Comparison of ENCODE assay signal across 9 mouse cellular contexts in genomic region chr19:40433316-40433912, GRCm38 (mm10).
DNase-seq lines count a peak whose midpoint lies in the region; ATAC-seq and TF ChIP-seq lines count a peak whose summit lies in the region.
"Had no signal": no experiment of that assay in that cellular context is flagged by ENCODE, and none has a peak within 500 bp of the region (broad histone marks: within the 10 kb centered on the region; RNA-seq: fewer than 3 reads in every experiment).

No protein-coding gene starts in this region.

- no peaks in the 10 kb centered on the region for H3K9me3 ChIP-seq in lung, embryonic 14.5 days (ENCODE audit: low read depth, low read length)
- no peaks in the 10 kb centered on the region for H3K9me3 ChIP-seq in lung, postnatal 0 days (ENCODE audit: low read length)
- H3K9me3 ChIP-seq in neural tube, embryonic 15.5 days (replicated peaks) = no peaks in the 10 kb centered on the region
- H3K9me3 ChIP-seq in limb, embryonic 10.5 days (replicated peaks) = no peaks in the 10 kb centered on the region

- no peak for TF ChIP-seq CTCF in lung, embryonic 14.5 days (IDR thresholded peaks at IDR 0.05; ENCODE audit: low read depth)
- no peak for TF ChIP-seq CTCF in lung, postnatal 0 days (IDR thresholded peaks at IDR 0.05)

- WGBS in lung, embryonic 14.5 days = 72% methylated on average over 8 of the region's 8 CpGs
- WGBS in lung, postnatal 0 days = 67% methylated on average over 8 of the region's 8 CpGs
- 54% methylated on average over 8 of the region's 8 CpGs for WGBS in neural tube, embryonic 15.5 days
- WGBS in limb, embryonic 10.5 days = 87% methylated on average over 8 of the region's 8 CpGs

- H3K4me2 ChIP-seq in lung, embryonic 14.5 days = no peak overlapping the region
- H3K4me2 ChIP-seq in lung, postnatal 0 days (replicated peaks; ENCODE audit: low read depth, low read length) = no peak overlapping the region
- no peak overlapping the region for H3K4me2 ChIP-seq in neural tube, embryonic 15.5 days

- no peak for ATAC-seq in lung, embryonic 14.5 days (ENCODE audit: insufficient read depth)
- no peak for ATAC-seq in lung, postnatal 0 days
- ATAC-seq in neural tube, embryonic 15.5 days (ENCODE audit: low FRiP score) = no peak

- intact Hi-C loops in heart, postnatal 14 days (cut with DNase I) = no loop called here

- no peak overlapping the region for H3K4me3 ChIP-seq in lung, embryonic 14.5 days (ENCODE audit: low read depth, low read length)
- H3K4me3 ChIP-seq in lung, postnatal 0 days (ENCODE audit: low read depth, low read length) = no peak overlapping the region
- no peak overlapping the region for H3K4me3 ChIP-seq in neural tube, embryonic 15.5 days (replicated peaks)
- H3K4me3 ChIP-seq in limb, embryonic 10.5 days = no peak overlapping the region

- DNase-seq in cerebellum, postnatal 14 days = peak; percentile 34 to 64
- DNase-seq in cerebellum, adult 18-20 months = no peak
- peak; percentile 18 for DNase-seq in lung, embryonic 14.5 days
- no peak for DNase-seq in lung, postnatal 0 days (ENCODE audit: low spot score)
- DNase-seq in heart, postnatal 14 days = peak; percentile 40 to 41
- no peak for DNase-seq in ovary, adult 18-20 months (ENCODE audit: low spot score)
- DNase-seq in limb, embryonic 10.5 days (ENCODE audit: low spot score) = no peak

- H3K27me3 ChIP-seq in lung, embryonic 14.5 days (ENCODE audit: insufficient read depth, low read length) = no peaks in the 10 kb centered on the region
- H3K27me3 ChIP-seq in lung, postnatal 0 days (replicated peaks; ENCODE audit: insufficient read depth, low read length) = no peaks in the 10 kb centered on the region
- no peaks in the 10 kb centered on the region for H3K27me3 ChIP-seq in neural tube, embryonic 15.5 days (replicated peaks)
- H3K27me3 ChIP-seq in limb, embryonic 10.5 days (ENCODE audit: low read depth, poor library complexity, severe bottlenecking) = no peaks in the 10 kb centered on the region

- no peak for TF ChIP-seq EP300 in lung, postnatal 0 days (IDR thresholded peaks at IDR 0.05)

- peaks cover 9% of the 10 kb centered on the region for H3K4me1 ChIP-seq in lung, embryonic 14.5 days (ENCODE audit: insufficient read depth)
- peaks cover 9% of the 10 kb centered on the region; the same call in 1 of the 2 replicates for H3K4me1 ChIP-seq in lung, postnatal 0 days (ENCODE audit: insufficient read depth, low read depth, low read length)
- H3K4me1 ChIP-seq in neural tube, embryonic 15.5 days = peaks cover 33% of the 10 kb centered on the region
- peaks cover 6% of the 10 kb centered on the region for H3K4me1 ChIP-seq in limb, embryonic 10.5 days

- H3K9ac ChIP-seq in lung, embryonic 14.5 days = no peak overlapping the region
- no peak overlapping the region for H3K9ac ChIP-seq in lung, postnatal 0 days (replicated peaks; ENCODE audit: low read depth)
- H3K9ac ChIP-seq in neural tube, embryonic 15.5 days (replicated peaks) = no peak overlapping the region
- H3K9ac ChIP-seq: liver, embryonic 14.5 days had no signal

- H3K27ac ChIP-seq in lung, embryonic 14.5 days (ENCODE audit: low read depth) = no peak overlapping the region
- H3K27ac ChIP-seq in lung, postnatal 0 days (ENCODE audit: low read length) = no peak overlapping the region
- H3K27ac ChIP-seq in neural tube, embryonic 15.5 days (replicated peaks) = peak overlapping the region; percentile 72; the same call in 1 of the 2 replicates
- H3K27ac ChIP-seq in limb, embryonic 10.5 days = no peak overlapping the region
- H3K27ac ChIP-seq: liver, embryonic 14.5 days had no signal

- no peaks in the 10 kb centered on the region for H3K36me3 ChIP-seq in lung, embryonic 14.5 days (ENCODE audit: insufficient read depth)
- H3K36me3 ChIP-seq in lung, postnatal 0 days (ENCODE audit: insufficient read depth, low read length) = no peaks in the 10 kb centered on the region
- no peaks in the 10 kb centered on the region for H3K36me3 ChIP-seq in neural tube, embryonic 15.5 days
- H3K36me3 ChIP-seq in limb, embryonic 10.5 days = no peaks in the 10 kb centered on the region

Comparison
In these comparisons a context has a peak if more than half of its experiments do, and no peak if none do; other contexts are left out.
1. DNase-seq: peak in cerebellum, postnatal 14 days (2 of 2), lung, embryonic 14.5 days (single experiment) and heart, postnatal 14 days (2 of 2); none in cerebellum, adult 18-20 months (0 of 2), lung, postnatal 0 days (single experiment), ovary, adult 18-20 months (single experiment) and limb, embryonic 10.5 days (single experiment).